Mouse (Mus musculus) cerebellum, adult 11-12 months (tissue): ENCODE data around the gene Fgd5.

Source experiments
- DNase-seq: peaks from one replicate; pipeline ENCODE4 v3.0.0; 2022

Fgd5 gene

DNA sequence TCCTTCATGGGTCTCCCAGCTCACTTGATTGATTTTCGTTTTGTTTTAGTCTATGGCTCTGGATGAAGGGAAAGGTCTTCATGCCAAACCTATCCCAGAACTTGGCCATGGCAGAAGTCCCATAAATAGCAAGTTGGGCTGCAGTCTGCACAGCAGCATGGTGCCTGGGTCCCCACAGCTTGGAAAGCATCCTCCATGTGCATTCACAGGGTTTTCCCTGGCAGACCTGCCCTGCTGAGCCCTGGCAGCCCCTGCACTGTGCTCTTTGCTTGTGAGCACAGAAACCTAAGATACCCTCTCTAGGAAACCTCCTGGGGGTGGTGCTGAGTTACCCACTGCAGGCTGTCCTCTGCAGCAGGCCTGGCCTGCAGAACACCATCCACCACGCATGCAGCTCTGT, 32.2 kb downstream of the Fgd5 start:
- DNase-seq: no peak

DNA sequence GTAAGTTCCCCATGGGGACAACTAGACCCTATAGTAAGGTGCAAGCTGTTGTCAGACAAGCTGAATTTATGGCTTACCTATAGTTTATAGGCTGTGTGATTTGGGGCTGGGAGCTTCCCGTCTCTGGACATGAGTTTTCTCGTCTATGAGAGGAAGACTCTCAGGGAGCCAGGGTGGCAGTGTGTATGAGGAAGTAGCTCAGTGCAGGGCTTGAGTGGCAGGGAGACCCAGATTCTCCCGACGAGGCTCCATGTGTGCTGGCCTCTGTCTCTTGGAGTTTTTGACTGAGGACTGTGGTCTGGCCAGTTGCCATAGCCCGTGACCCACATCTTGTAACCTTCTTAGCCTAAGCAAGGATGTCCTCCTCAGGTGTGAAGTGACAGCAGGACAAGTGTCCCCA, 33.7 kb downstream of the Fgd5 start:
- DNase-seq: no peak

GRCm38 (mm10) chr6:92013035-92013434, 34.4 kb downstream of the Fgd5 start:
- no peak for DNase-seq

DNA sequence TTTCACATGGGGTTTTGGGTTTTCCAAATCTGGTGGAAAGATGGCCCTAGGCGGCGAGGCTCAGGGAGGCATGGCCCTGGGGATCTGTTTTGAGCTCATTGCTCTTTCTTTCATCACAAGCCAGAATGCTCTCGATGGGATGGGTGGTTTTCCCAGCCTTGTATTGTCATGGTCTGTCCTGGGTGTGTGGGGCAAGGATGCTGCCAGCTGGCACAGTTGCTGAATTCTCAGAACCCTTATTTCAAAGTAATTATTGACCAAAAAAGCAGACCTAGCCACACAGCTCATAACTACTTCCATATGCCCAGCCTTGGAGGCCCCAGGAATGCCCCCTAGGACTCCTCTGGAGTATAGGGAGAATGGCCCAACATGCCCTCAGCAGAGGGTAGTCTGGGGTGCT, 34.9 kb downstream of the Fgd5 start:
- DNase-seq: no peak

- DNase-seq: no peak
Observed at GRCm38 (mm10) chr6:92014936-92015335, 36.3 kb downstream of the Fgd5 start.

DNA sequence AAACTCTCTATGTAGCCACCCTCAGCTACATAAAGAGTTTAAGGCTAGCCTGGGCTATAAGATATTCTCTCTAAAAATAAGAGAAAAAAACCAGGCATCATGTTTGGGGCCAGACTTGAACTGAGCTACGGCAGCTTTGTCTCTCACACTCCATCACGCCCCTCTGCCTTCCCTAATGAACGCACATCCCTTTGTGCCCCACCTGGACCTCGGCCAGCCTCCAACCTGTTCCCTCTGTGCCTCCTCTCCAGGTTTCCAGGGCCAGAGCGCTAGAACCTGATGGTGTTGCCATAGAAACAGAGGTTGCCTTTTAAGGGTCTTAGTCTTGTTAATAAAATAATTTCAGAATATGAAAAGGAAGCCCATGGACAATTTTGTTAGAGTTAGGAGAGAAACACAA, 37.2 kb downstream of the Fgd5 start:
- DNase-seq: no peak

DNA sequence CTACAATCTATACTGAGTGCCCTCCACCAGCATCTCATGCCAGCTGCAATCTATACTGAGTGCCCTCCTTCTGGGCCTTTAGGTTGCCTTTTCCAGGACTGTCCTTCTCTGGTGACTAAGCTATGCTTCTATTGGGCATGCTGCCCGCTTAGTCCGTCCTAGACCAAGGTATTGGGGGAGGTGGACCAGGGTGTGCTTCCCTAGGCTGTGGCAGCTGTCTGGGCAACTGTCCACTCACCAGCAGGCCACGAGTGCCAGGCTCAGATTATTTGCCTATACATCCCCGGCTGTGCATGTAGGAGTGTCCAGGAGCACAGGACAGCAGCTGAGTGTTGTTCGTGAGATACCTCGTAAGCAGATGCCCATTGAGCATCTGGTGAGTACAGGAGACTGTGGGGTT, 38.1 kb downstream of the Fgd5 start:
- DNase-seq: no peak

- no peak for DNase-seq
Observed at GRCm38 (mm10) chr6:92018421-92018820, 39.7 kb downstream of the Fgd5 start.

- DNase-seq: no peak
Observed at GRCm38 (mm10) chr6:92021061-92021460, 42.4 kb downstream of the Fgd5 start.

DNA sequence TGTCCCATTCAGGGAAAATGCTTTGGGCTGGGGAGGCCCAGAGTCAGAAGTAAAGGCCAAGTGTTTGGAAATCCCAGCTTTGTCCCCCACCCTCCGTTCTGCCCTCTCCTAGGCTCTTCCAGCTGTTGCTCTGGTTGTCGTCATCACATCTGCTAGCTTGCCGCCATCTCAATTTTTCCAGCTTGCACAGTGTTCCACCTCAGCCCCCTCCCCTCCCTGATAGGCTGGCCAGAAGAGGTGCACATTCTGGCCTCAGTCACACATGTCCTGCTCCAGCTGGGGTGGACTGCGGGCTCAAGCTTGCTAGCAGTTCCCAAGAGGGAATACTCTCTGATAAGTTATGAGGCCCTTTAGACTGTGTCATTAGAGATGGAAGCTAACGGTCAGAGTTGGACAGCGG, 42.8 kb downstream of the Fgd5 start:
- DNase-seq: no peak

DNA sequence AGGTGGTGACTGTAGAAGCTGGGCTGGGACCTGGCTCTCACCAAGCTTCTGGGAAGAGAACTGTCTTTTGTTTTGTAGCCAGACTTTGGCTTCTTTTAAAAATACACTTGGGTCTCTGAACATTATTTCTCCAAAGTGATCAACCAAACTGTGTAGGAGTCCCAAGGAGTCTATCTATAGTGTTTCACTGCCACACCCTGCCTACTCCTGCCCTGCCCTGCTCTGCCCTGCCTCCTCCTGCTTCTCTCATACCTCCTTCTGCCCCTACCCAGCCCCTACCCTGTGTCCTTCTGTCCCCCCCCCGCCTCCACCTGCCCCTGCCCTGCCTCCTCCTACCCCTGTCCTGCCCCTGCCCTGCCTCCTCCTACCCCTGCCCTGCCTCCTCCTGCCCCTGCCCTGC, 46.6 kb downstream of the Fgd5 start:
- no peak for DNase-seq

DNA sequence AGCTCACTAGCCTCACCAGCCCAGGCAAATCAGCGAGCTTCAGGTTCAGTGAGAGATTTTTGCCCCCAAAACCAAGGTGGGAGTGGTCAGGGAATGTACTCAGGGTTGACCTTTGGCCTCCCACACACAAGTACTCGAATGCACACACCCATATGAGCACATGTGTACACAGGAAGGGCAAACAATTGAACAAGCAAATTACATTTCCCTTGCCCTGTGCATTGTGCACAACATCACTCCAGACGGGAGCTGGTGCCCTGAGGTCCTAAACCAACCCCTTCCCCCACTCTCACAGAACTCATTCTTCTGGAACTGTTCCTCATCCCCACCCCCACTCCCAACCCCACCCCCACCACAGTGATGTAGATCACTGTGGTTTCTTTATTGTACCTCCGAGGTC, 48.7 kb downstream of the Fgd5 start:
- DNase-seq: no peak

- no peak for DNase-seq
Observed at GRCm38 (mm10) chr6:92030646-92031045, 52.0 kb downstream of the Fgd5 start.

GRCm38 (mm10) chr6:92034713-92035112, 56.0 kb downstream of the Fgd5 start:
- no peak for DNase-seq

- no peak for DNase-seq
Observed at GRCm38 (mm10) chr6:92036372-92036771, 57.7 kb downstream of the Fgd5 start.

DNA sequence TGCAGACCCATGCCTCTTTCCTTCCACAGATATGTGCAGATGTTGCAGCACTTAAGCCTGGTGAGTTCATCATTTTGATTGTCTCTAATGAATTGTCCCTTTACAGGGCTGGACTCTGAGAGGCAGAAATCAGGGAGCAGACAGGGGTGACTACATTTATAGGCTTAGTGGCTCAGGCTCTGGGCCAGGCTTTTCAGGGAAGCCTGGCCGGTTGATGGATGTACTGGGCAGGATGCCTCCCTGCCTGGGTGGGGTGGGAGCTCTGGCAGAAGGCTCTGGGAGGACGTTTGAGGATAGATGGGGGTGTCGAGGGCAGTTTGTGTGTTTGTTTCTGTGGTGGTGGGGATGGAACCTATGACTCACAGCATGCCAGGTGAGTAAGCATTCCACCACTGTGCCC, 59.5 kb downstream of the Fgd5 start:
- DNase-seq: no peak

DNA sequence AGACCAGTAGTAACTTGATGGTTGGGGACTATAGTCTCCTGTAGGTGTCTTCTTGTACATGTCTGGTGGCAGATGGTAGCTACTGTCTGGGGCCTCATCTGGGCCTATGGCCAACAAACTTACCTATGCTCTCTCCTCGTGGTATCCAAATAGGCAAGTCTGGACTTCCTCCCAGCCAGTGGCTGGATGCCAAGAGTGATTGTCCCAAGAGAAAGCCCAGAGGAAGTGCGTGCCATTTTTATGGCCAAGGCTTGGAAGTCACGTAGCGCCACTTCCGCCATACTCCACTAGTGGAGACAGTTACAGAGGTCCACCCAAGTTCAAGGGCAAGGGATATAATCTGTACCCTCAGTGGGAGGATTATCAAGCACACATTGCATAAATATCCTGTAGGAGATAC, 62.6 kb downstream of the Fgd5 start:
- no peak for DNase-seq

GRCm38 (mm10) chr6:92042055-92042454, 63.4 kb downstream of the Fgd5 start:
- DNase-seq: peak; percentile 11

GRCm38 (mm10) chr6:92042850-92043249, 64.2 kb downstream of the Fgd5 start:
- no peak for DNase-seq

DNA sequence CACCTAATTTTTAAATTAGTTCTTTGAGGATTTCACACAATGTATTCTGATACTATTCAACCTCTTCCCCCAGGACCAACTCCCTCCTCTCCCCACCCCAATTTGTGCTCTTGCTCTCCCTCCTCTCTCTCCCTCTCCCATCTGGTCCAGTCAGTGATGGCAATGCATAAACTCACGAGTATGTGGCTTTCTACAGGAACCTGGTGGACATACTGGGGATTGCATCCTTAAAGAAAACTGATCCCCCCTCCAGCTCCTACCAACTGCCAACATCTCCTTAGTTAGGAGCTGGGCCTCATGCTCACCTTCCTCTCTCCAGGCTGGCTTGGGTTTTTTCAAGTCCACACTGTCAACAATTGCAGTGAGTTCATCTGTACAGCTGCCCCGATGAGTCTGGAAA, 79.1 kb downstream of the Fgd5 start:
- DNase-seq: no peak

DNA sequence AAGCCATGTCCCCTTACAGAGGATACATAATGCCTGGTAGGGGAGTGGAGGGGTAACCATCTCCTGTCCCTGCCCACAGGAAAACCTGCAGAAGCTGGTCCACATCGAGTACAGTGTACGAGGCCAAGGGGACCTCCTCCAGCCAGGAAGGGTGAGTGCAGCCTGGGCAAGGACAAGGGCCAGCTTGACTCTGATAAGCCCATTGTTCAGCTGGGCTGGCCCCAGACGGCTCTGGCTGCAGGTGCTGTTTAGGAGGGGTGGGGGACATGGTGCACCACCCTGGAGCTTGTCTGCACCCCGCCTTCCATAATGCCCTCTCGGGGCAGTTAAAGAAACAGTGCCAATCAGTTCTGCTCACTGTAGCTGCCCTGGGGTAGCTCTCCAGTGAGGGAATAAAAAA, 83.0 kb downstream of the Fgd5 start:
- DNase-seq: no peak

- DNase-seq: no peak
Observed at GRCm38 (mm10) chr6:92063452-92063851, 84.8 kb downstream of the Fgd5 start.

DNA sequence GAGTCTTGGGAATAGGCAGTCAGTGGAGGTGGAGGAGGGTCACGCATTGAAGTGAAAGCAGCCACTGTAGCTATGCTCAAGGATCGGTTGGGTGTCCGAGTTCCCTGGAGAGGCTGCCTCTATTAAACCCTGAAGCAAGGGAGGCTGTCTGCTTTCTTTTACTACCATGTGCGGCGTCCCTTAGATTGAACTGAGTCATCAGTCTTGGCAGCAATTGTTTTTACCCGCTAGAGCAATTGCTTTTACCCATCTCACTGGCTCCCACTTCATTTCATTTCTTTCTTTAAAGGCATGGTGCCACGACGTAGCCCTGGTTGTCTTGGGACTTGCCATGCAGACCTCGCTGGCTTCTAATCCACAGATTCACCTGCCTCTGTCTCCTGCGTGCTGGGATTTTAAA, 85.4 kb downstream of the Fgd5 start:
- no peak for DNase-seq

GRCm38 (mm10) chr6:92065721-92066496, 87.2 kb downstream of the Fgd5 start:
- DNase-seq: no peak

GRCm38 (mm10) chr6:92067146-92067790, 88.6 kb downstream of the Fgd5 start:
- peak; percentile 58 for DNase-seq
